Mouse (Mus musculus) lung, postnatal 0 days (tissue): ENCODE results near the gene Cklf.
"Not testable (repeated sequence)": the region's sequence is repeated elsewhere in the genome, so short reads cannot be mapped to it uniquely, and the experiment has no call there.

Experiments used
- CTCF ChIP-seq: IDR thresholded peaks from 2 replicates; pipeline ENCODE4 v1.5.1; 2016; ENCODE audit warnings: antibody characterized with exemption, mild to moderate bottlenecking
- EP300 ChIP-seq: IDR thresholded peaks from 2 replicates; pipeline ENCODE4 v1.6.1; 2016; ENCODE audit warnings: antibody characterized with exemption, mild to moderate bottlenecking, control low read depth

DNA sequence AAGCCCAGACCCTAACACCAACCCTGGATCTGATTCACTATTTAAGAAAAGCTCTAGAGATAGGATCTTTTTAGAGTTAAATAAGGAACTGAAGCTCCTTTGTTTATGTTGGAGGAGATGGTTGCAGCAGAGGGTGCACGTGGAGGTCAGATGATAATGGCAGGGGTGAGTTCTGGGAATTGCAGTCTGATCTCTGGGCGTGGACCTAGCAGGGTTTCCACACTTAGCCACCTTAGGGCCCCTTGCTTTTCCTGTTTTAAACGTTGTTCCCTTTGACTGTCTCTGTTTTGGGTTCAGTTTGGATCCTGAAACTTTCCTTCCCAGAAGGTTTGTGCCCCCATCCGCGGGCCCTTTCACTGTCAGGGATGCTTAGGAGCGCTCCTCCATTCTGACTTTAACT, 57.7 kb downstream of the Cklf start:
- TF ChIP-seq CTCF, EP300: not testable (repeated sequence)
